Mouse (Mus musculus): Measurements from ENCODE around the gene Ccnt1.

Gene Ccnt1

GRCm38 (mm10) chr15:98510438-98511385 is 60.0 kb downstream of the Ccnt1 start:
- DNase-seq (ENCODE audit: low read depth, low spot score) = peak; percentile 85

- no peak for DNase-seq (ENCODE audit: low read depth, low spot score)
These were observed 61.3 kb downstream of the Ccnt1 start for GRCm38 (mm10) chr15:98509387-98509786.

- no peak for DNase-seq (ENCODE audit: low read depth, low spot score)
These were observed 63.4 kb downstream of the Ccnt1 start for GRCm38 (mm10) chr15:98507321-98507720.

GRCm38 (mm10) chr15:98506253-98506957 is 64.3 kb downstream of the Ccnt1 start:
- DNase-seq (ENCODE audit: low read depth, low spot score) = no peak

- DNase-seq (ENCODE audit: low read depth, low spot score) = peak; percentile 67
These were observed 66.2 kb downstream of the Ccnt1 start for GRCm38 (mm10) chr15:98504514-98504913.

- DNase-seq (ENCODE audit: low read depth, low spot score) = no peak
These were observed 67.4 kb downstream of the Ccnt1 start for GRCm38 (mm10) chr15:98503317-98503716.

- DNase-seq (ENCODE audit: low read depth, low spot score) = no peak
These were observed 73.1 kb downstream of the Ccnt1 start for GRCm38 (mm10) chr15:98497631-98498030.

GRCm38 (mm10) chr15:98492102-98492501 is 78.6 kb downstream of the Ccnt1 start, which contains the start of gene Olfr279:
TSS of gene Olfr279 (plus strand) at chr15:98492402.
- DNase-seq (ENCODE audit: low read depth, low spot score) = no peak

GRCm38 (mm10) chr15:98491332-98491731 is 79.4 kb downstream of the Ccnt1 start:
- no peak for DNase-seq (ENCODE audit: low read depth, low spot score)
